Mouse (Mus musculus) small intestine, adult 2 months (tissue): ENCODE measurements around the gene Fzd4.

ENCODE experiments used
- CTCF ChIP-seq: fragments of 200-500 bp; IDR thresholded peaks from 2 replicates; pipeline ENCODE4 v1.5.1; 2012; ENCODE audit warnings: low read depth, mild to moderate bottlenecking, control low read depth, inconsistent platforms, low read length, moderate library complexity, mixed read lengths; ENCODE audit not compliant: insufficient replicate concordance, insufficient read length; ENCODE audit errors: extremely low read depth
- POLR2A ChIP-seq: fragments of 200-500 bp; IDR thresholded peaks from 2 replicates; pipeline ENCODE4 v1.6.1; 2012; ENCODE audit warnings: low read depth, mild to moderate bottlenecking, control low read depth, inconsistent platforms, low read length, moderate library complexity

- TF ChIP-seq CTCF (no peak), POLR2A (no peak)
Measured at GRCm38 (mm10) chr7:89461351-89461750, 57.2 kb downstream of the Fzd4 start.
